Mouse (Mus musculus): ENCODE measurements around the gene Nrxn3. TPM values are rescaled to one million over a fixed set of nuclear protein-coding genes. Genes with fewer than 3 reads are reported as not detected.

The Nrxn3 gene
- polyA plus RNA-seq, 1 experiment: 1.0 TPM

DNA sequence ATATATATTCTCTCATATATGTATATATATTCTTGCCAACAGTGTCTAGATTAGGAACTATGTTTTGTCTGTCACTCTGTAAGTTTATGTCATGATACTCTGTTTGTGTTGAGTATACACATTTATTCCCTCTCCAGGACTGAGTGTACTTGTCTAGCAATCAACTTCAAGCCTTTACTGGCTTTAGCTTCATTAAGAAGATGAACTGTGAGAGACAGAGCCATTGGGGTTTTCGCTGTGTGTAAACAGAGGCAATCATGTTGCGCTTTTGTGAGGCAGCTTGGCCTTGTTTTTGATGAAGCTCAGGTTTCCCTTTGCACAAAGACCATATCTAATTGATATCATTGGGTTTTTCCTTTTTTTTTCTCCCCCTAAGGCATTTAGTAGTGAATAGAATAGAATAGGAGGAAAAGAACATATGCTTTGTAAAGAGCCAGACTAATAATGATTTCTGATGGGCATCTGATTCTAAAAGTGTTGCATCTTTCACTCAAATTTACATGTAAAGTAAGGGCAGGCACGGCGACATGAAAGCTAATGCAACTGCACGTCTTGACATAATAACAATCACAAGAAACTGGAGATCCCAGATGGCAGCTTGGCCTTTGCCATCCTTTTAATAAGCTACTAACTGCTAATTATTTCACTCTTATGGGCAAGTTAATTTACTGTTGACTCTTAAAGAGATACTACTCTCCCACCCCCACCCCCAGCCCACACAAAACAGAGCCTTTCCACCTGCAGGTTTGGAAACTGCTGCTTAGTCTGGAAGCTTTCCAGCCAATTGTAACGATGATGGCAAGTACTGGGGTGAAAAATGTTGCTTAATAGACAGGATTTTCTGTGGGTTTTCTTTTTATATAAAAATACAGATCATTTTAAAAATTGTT, 137.0 kb downstream of the Nrxn3 start:
- no peak overlapping the region for H3K27ac ChIP-seq (ENCODE audit: control insufficient read depth, insufficient read depth, low read depth, low read length, poor library complexity)
- 81% methylated on average over 6 of the region's 6 CpGs for WGBS
- H3K4me1 ChIP-seq (ENCODE audit: control insufficient read depth, insufficient read depth, low read length): no peaks in the 10 kb centered on the region
- no peak for TF ChIP-seq CTCF (IDR thresholded peaks at IDR 0.05; ENCODE audit: control insufficient read depth, insufficient read depth, low read length)
- no peak for TF ChIP-seq POLR2A (IDR thresholded peaks at IDR 0.05; ENCODE audit: borderline replicate concordance, control insufficient read depth, low read depth, low read length)
- H3K4me3 ChIP-seq (replicated peaks; ENCODE audit: control insufficient read depth, low read depth, low read length): no peak overlapping the region

DNA sequence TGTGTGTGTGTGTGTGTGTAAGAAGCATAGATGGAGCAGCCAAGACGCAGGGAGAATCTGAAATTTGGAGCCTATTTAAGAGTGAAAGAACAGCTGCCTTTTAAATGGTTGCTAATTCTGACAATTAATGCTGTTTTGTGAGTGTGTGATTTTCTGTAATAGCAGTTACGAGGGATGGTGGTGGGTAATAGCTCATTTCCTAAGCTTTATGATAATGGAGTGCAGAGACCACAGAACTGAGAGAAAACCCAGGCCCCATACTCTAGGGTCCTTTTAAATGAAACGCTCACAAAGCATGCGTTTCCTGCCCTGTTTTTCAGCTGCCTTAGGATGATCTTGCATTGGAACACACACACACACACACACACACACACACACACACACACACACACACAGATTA, 137.7 kb downstream of the Nrxn3 start:
- 60% methylated on average over 4 of the region's 4 CpGs for WGBS
- no peaks in the 10 kb centered on the region for H3K4me1 ChIP-seq (ENCODE audit: control insufficient read depth, insufficient read depth, low read length)
- no peak overlapping the region for H3K27ac ChIP-seq (ENCODE audit: control insufficient read depth, insufficient read depth, low read depth, low read length, poor library complexity)
- H3K4me3 ChIP-seq (replicated peaks; ENCODE audit: control insufficient read depth, low read depth, low read length): no peak overlapping the region
- TF ChIP-seq POLR2A (IDR thresholded peaks at IDR 0.05; ENCODE audit: borderline replicate concordance, control insufficient read depth, low read depth, low read length): no peak
- TF ChIP-seq CTCF (IDR thresholded peaks at IDR 0.05; ENCODE audit: control insufficient read depth, insufficient read depth, low read length): no peak

DNA sequence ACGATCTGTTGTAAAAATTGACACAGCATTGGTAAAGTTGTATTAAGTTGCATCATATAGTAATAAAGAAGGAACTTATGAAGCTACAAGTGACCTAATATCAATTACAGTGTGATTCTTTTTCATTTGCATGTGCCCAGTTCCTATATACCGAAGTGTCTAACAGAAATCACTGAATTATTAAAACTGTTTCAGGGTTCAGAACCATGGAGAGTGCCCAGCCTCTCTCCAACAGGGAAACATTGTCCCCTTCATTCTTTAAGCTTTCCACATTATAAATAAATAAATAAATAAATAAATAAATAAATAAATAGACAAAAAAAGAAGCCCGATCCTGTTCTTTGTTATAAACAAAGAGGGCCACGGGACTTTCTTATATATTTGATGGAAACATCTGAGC, 140.4 kb downstream of the Nrxn3 start:
- no peak overlapping the region for H3K27ac ChIP-seq (ENCODE audit: control insufficient read depth, insufficient read depth, low read depth, low read length, poor library complexity)
- no peak overlapping the region for H3K4me3 ChIP-seq (replicated peaks; ENCODE audit: control insufficient read depth, low read depth, low read length)
- 65% methylated on average over 4 of the region's 4 CpGs for WGBS
- TF ChIP-seq CTCF (IDR thresholded peaks at IDR 0.05; ENCODE audit: control insufficient read depth, insufficient read depth, low read length) (no peak), POLR2A (IDR thresholded peaks at IDR 0.05; ENCODE audit: borderline replicate concordance, control insufficient read depth, low read depth, low read length) (no peak)
- H3K4me1 ChIP-seq (ENCODE audit: control insufficient read depth, insufficient read depth, low read length): no peaks in the 10 kb centered on the region

GRCm38 (mm10) chr12:88868288-88868687, 145.6 kb downstream of the Nrxn3 start:
- Histone ChIP-seq H3K4me1 (ENCODE audit: control insufficient read depth, insufficient read depth, low read length) (no peaks in the 10 kb centered on the region), H3K27ac (ENCODE audit: control insufficient read depth, insufficient read depth, low read depth, low read length, poor library complexity) (no peak overlapping the region), H3K4me3 (replicated peaks; ENCODE audit: control insufficient read depth, low read depth, low read length) (no peak overlapping the region)
- TF ChIP-seq POLR2A (IDR thresholded peaks at IDR 0.05; ENCODE audit: borderline replicate concordance, control insufficient read depth, low read depth, low read length) (no peak), CTCF (IDR thresholded peaks at IDR 0.05; ENCODE audit: control insufficient read depth, insufficient read depth, low read length) (no peak)

DNA sequence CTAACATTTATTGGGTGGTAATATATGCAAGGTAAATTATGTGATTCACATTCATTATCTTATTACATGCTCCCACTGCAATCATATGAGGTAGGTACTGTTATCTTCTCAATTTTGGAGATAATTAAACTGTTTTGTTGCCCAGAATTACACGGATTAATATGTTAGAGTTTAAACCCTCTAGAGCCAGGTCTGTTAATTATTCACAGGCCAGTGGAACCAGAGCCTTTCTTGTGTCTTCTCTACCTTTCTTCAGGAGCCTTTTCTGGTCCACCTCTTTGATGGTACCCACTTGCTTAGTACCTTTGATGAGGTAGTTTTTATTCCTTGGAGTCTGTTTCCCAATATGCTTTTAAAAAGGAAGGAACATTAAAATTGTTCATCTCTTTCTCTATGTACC, 174.7 kb downstream of the Nrxn3 start:
- H3K4me3 ChIP-seq (replicated peaks; ENCODE audit: control insufficient read depth, low read depth, low read length): no peak overlapping the region
- H3K27ac ChIP-seq (ENCODE audit: control insufficient read depth, insufficient read depth, low read depth, low read length, poor library complexity): no peak overlapping the region
- H3K4me1 ChIP-seq (ENCODE audit: control insufficient read depth, insufficient read depth, low read length): no peaks in the 10 kb centered on the region
- TF ChIP-seq CTCF (IDR thresholded peaks at IDR 0.05; ENCODE audit: control insufficient read depth, insufficient read depth, low read length): no peak
- TF ChIP-seq POLR2A (IDR thresholded peaks at IDR 0.05; ENCODE audit: borderline replicate concordance, control insufficient read depth, low read depth, low read length): no peak
- WGBS: 63% methylated on average over 1 of the region's 1 CpGs

DNA sequence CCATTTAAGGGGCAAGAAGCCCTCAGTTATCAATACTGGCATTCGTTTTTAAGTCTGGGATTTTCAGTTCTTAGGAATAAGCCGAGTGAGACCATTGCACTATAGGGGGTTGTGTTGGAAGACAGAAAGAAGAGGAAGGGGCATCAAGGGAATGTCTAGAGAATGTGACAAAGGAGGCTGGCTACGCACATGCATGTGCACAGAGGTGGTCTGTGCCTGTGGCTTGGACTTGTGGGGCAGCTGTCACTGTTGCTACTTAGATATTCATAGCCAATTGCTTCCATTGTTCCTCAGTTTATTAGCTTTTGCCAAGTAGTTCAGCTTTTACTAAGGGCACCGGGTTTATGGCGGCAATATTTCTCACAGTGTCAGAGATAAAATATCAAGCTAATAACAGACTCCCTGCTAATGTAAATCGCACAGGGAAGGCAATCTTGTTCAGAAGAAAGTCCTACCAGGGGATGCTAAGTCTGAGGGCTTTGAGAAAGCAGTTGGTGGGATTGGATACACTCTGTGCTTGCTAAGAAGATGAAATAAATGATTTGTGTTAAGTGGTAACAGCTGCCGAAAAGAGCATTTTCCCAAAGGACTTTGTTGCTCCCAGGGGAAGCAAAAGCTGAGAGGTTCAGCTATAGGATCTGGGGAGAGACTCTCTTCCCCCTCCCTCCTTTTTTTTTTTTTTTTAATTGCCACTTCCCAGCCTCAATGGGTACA, 177.5 kb downstream of the Nrxn3 start:
- no peak overlapping the region for H3K4me3 ChIP-seq (replicated peaks; ENCODE audit: control insufficient read depth, low read depth, low read length)
- 68% methylated on average over 7 of the region's 7 CpGs for WGBS

GRCm38 (mm10) chr12:88900728-88901080, 178.0 kb downstream of the Nrxn3 start:
- no peak for TF ChIP-seq POLR2A (IDR thresholded peaks at IDR 0.05; ENCODE audit: borderline replicate concordance, control insufficient read depth, low read depth, low read length)
- no peak for TF ChIP-seq CTCF (IDR thresholded peaks at IDR 0.05; ENCODE audit: control insufficient read depth, insufficient read depth, low read length)
- no peaks in the 10 kb centered on the region for H3K4me1 ChIP-seq (ENCODE audit: control insufficient read depth, insufficient read depth, low read length)
- H3K4me3 ChIP-seq (replicated peaks; ENCODE audit: control insufficient read depth, low read depth, low read length): no peak overlapping the region
- no peak overlapping the region for H3K27ac ChIP-seq (ENCODE audit: control insufficient read depth, insufficient read depth, low read depth, low read length, poor library complexity)
- WGBS: 8% methylated on average over 1 of the region's 1 CpGs

More for the DNA sequence above, 177.5 kb downstream of the Nrxn3 start:
- Histone ChIP-seq H3K4me1 (ENCODE audit: control insufficient read depth, insufficient read depth, low read length) (no peaks in the 10 kb centered on the region), H3K27ac (ENCODE audit: control insufficient read depth, insufficient read depth, low read depth, low read length, poor library complexity) (no peak overlapping the region)
- no peak for TF ChIP-seq CTCF (IDR thresholded peaks at IDR 0.05; ENCODE audit: control insufficient read depth, insufficient read depth, low read length)
- TF ChIP-seq POLR2A (IDR thresholded peaks at IDR 0.05; ENCODE audit: borderline replicate concordance, control insufficient read depth, low read depth, low read length): no peak

DNA sequence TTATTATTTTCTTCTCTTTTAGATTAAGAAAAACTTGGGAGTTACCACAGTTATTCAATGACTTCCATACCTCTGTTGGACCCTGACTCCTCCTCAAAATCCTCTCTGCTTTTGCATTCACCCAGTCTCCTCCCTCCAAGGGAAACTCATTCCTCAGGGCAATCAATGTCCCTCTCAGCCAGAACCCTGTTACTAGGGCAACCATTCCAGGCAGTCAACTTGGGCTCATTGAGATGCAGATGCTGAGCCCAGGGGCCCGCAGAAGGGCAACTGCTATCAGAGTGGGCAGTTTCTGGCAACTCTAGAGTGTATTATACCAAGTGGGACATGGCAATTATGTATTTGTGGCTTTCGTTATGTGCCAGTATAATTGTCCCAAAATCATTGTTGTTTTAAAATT, 188.1 kb downstream of the Nrxn3 start:
- Histone ChIP-seq H3K27ac (ENCODE audit: control insufficient read depth, insufficient read depth, low read depth, low read length, poor library complexity) (no peak overlapping the region), H3K4me1 (ENCODE audit: control insufficient read depth, insufficient read depth, low read length) (no peaks in the 10 kb centered on the region), H3K4me3 (replicated peaks; ENCODE audit: control insufficient read depth, low read depth, low read length) (no peak overlapping the region)
- no peak for TF ChIP-seq POLR2A (IDR thresholded peaks at IDR 0.05; ENCODE audit: borderline replicate concordance, control insufficient read depth, low read depth, low read length)
- no peak for TF ChIP-seq CTCF (IDR thresholded peaks at IDR 0.05; ENCODE audit: control insufficient read depth, insufficient read depth, low read length)
- 56% methylated on average over 2 of the region's 2 CpGs for WGBS
